Mouse (Mus musculus) heart, postnatal 0 days (tissue): Measurements from ENCODE around the gene Abhd12.

Source experiments
- CTCF ChIP-seq: IDR thresholded peaks from 2 replicates; pipeline ENCODE4 v1.5.1; 2016; ENCODE audit warnings: antibody characterized with exemption, control low read depth, low read depth
- EP300 ChIP-seq: IDR thresholded peaks from 2 replicates; pipeline ENCODE4 v1.6.1; 2016; ENCODE audit warnings: antibody characterized with exemption, low read depth

- no peak for TF ChIP-seq EP300
- TF ChIP-seq CTCF, result no peak
Measured at GRCm38 (mm10) chr2:150826426-150826825, 78.1 kb downstream of the Abhd12 start.
